Mouse (Mus musculus) forebrain, embryonic 11.5 days (tissue): ENCODE results near the gene Med28. TPM values are rescaled to one million over a fixed set of nuclear protein-coding genes. Genes with fewer than 3 reads are reported as not detected.

ENCODE experiments used
- ATAC-seq: fragments of 200-750 bp; cut with Nextera tagmentation; replicated peaks from 2 replicates; pipeline ENCODE4 v1.8.0; 2017; ENCODE audit warnings: moderate TSS enrichment; ENCODE audit not compliant: low FRiP score
- DNase-seq: peaks from one replicate; pipeline ENCODE4 v3.0.0-alpha.2; 2017; ENCODE audit warnings: low spot score
- H3K27ac ChIP-seq: fragments of 300-500 bp; sonication (generic); 2 replicates; pipeline ENCODE4 v1.5.1; 2014; ENCODE audit warnings: low read depth, low read length
- H3K27me3 ChIP-seq: fragments of 300-500 bp; sonication (generic); 2 replicates; pipeline ENCODE4 v1.6.1; 2014; ENCODE audit warnings: mild to moderate bottlenecking, low read length, mixed read lengths; ENCODE audit not compliant: control insufficient read depth, insufficient read depth
- H3K36me3 ChIP-seq: fragments of 300-500 bp; sonication (generic); 2 replicates; pipeline ENCODE4 v1.6.1; 2014; ENCODE audit warnings: mild to moderate bottlenecking, low read length, moderate library complexity, mixed read lengths; ENCODE audit not compliant: control insufficient read depth, insufficient read depth
- H3K4me1 ChIP-seq: fragments of 300-500 bp; sonication (generic); replicated peaks from 2 replicates; pipeline ENCODE4 v1.6.1; 2014; ENCODE audit warnings: low read length, mixed read lengths; ENCODE audit not compliant: control insufficient read depth, insufficient read depth
- H3K4me2 ChIP-seq: fragments of 300-500 bp; sonication (generic); 2 replicates; pipeline ENCODE4 v1.6.1; 2014; ENCODE audit warnings: low read depth, mild to moderate bottlenecking, low read length, moderate library complexity, mixed read lengths; ENCODE audit not compliant: severe bottlenecking
- H3K4me3 ChIP-seq: fragments of 300-500 bp; sonication (generic); 2 replicates; pipeline ENCODE4 v1.5.1; 2014; ENCODE audit warnings: low read depth, low read length
- H3K9ac ChIP-seq: fragments of 300-500 bp; sonication (generic); 2 replicates; pipeline ENCODE4 v1.6.1; 2014; ENCODE audit warnings: low read length
- H3K9me3 ChIP-seq: fragments of 300-500 bp; sonication (generic); 2 replicates; pipeline ENCODE4 v1.6.1; 2016; ENCODE audit warnings: low read length, mixed read lengths; ENCODE audit not compliant: control insufficient read depth
- WGBS: fragments of 180-500 bp; shearing (Covaris S2); extraction: QIAGEN DNeasy Blood & Tissue Kit; methylation state at CpG from one replicate; pipeline ENCODE4 v1.1.7; 2014; 5-methylcytosine and 5-hydroxymethylcytosine counted together
- polyA plus RNA-seq: library from polyadenylated mRNA; unstranded; fragments of >200 nt; fragmentation: Nextera tagmentation; extraction: Ambion mirVana; gene quantifications from 2 replicates; pipeline ENCODE4 v1.2.1, GENCODE M21; 2014

Gene Med28
- polyA plus RNA-seq, 1 experiment from 2014 or later, result 285 TPM

- Histone ChIP-seq H3K4me1 (no peaks in the 10 kb centered on the region), H3K27ac (no peak overlapping the region), H3K4me3 (no peak overlapping the region), H3K9ac (no peak overlapping the region), H3K36me3 (no peaks in the 10 kb centered on the region), H3K9me3 (no peaks in the 10 kb centered on the region), H3K27me3 (no peaks in the 10 kb centered on the region), H3K4me2 (no peak overlapping the region)
- no peak for ATAC-seq
- 82% methylated on average over 1 of the region's 1 CpGs for WGBS
- DNase-seq, result no peak
Observed at GRCm38 (mm10) chr5:45549586-45549985, 29.6 kb downstream of the Med28 start.

DNA sequence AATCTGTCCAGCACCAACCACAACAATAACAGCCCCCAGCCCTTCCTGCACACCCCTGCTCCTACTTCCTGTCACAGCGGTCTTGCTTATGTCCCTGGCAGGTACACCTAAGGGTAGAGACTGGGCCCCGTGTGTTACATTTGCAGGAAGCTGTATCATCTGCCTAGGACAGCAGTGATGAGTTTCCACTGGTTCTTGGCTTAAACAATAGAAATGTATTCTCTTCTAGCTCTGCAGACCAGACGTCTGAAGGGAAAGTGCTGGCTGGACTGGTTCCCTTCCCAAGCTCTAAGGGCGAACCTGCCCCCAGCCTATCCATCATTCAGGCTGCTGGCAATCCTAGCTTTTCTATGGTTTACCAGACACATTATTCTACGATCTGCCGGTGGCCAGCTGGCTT is 44.0 kb downstream of the Med28 start:
- no peak overlapping the region for H3K27ac ChIP-seq
- no peak for ATAC-seq
- no peaks in the 10 kb centered on the region for H3K4me1 ChIP-seq
- no peak for DNase-seq
- H3K9me3 ChIP-seq, result no peaks in the 10 kb centered on the region
- no peak overlapping the region for H3K9ac ChIP-seq
- H3K4me3 ChIP-seq, result no peak overlapping the region
- no peak overlapping the region for H3K4me2 ChIP-seq
- 71% methylated on average over 6 of the region's 6 CpGs for WGBS
- no peaks in the 10 kb centered on the region for H3K36me3 ChIP-seq
- H3K27me3 ChIP-seq, result no peaks in the 10 kb centered on the region

GRCm38 (mm10) chr5:45565829-45566228 is 45.8 kb downstream of the Med28 start:
- no peaks in the 10 kb centered on the region for H3K27me3 ChIP-seq
- DNase-seq, result no peak
- no peak overlapping the region for H3K27ac ChIP-seq
- 78% methylated on average over 1 of the region's 1 CpGs for WGBS
- no peak overlapping the region for H3K9ac ChIP-seq
- H3K4me2 ChIP-seq, result no peak overlapping the region
- H3K36me3 ChIP-seq, result no peaks in the 10 kb centered on the region
- no peaks in the 10 kb centered on the region for H3K4me1 ChIP-seq
- H3K4me3 ChIP-seq, result no peak overlapping the region
- H3K9me3 ChIP-seq, result no peaks in the 10 kb centered on the region
- ATAC-seq, result no peak

DNA sequence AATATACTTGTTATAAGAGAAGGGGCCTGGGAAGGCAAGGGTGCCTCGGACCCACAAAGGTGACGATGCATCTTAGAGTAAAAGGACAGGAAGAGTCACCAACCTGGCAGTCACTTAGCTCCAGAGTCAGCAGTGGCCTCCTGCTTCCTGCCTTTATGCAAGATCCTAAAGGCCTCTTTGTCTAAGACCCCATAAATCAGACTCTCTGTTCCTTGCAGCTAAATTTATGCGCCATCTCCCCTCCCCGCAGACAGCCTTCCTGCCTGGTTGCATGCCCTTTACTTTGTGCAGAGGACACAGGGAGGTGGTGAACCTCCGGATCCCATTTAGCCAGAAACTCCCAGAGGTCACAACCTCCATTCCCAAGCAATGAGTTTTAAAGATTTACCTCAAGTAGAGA is 52.8 kb downstream of the Med28 start:
- Histone ChIP-seq H3K27ac (no peak overlapping the region), H3K9ac (no peak overlapping the region), H3K4me1 (no peaks in the 10 kb centered on the region), H3K27me3 (no peaks in the 10 kb centered on the region), H3K4me2 (no peak overlapping the region), H3K36me3 (no peaks in the 10 kb centered on the region), H3K4me3 (no peak overlapping the region), H3K9me3 (no peaks in the 10 kb centered on the region)
- 68% methylated on average over 5 of the region's 5 CpGs for WGBS
- ATAC-seq, result no peak
- no peak for DNase-seq

DNA sequence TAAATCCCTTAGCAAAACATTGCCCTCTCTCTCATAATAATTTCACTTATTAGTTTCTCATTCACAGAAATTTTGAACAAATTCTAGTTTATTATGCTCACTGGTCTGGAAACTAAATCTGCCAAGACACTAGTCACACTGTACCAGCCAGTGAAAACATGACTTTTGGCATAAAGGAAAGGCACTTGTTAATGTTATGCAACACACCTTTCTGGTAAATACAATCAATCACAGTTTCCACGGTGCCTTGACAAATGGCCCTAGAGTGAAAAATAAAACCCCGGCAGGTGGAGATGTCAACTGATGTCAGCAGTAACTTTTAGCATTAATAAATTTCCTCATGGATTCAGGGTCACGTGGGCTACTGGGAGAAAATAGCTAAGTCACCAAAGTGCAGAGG is 56.7 kb downstream of the Med28 start:
- no peak overlapping the region for H3K4me3 ChIP-seq
- WGBS, result 89% methylated on average over 3 of the region's 3 CpGs
- no peak overlapping the region for H3K4me2 ChIP-seq
- no peaks in the 10 kb centered on the region for H3K9me3 ChIP-seq
- H3K27me3 ChIP-seq, result no peaks in the 10 kb centered on the region
- H3K9ac ChIP-seq, result no peak overlapping the region
- H3K36me3 ChIP-seq, result no peaks in the 10 kb centered on the region
- no peak for DNase-seq
- H3K27ac ChIP-seq, result no peak overlapping the region
- no peak for ATAC-seq
- no peaks in the 10 kb centered on the region for H3K4me1 ChIP-seq

DNA sequence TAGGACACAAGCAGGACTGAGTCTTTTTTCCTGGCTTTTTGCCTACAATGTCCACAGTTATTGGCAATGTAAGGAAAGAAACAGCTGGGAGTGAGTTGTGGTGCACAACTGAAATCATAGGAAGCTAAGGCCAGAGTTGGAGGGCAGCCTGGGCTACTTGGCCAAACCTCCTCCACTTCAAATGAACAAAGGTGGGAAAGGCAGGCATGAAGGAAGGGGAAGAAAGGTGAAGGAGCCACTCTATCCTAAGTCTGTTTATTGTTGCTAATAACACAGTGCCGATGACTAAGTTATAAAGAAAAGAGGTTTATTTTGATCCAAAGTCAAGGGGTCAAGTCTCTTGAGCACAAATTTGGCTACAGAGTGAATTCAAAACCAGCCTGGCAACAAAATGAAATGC is 57.3 kb downstream of the Med28 start:
- H3K9ac ChIP-seq, result no peak overlapping the region
- 87% methylated on average over 1 of the region's 1 CpGs for WGBS

More for the DNA sequence above, 57.3 kb downstream of the Med28 start:
- Histone ChIP-seq H3K36me3 (no peaks in the 10 kb centered on the region), H3K4me1 (no peaks in the 10 kb centered on the region), H3K4me3 (no peak overlapping the region), H3K9me3 (no peaks in the 10 kb centered on the region), H3K4me2 (no peak overlapping the region), H3K27ac (no peak overlapping the region), H3K27me3 (no peaks in the 10 kb centered on the region)
- no peak for ATAC-seq
- DNase-seq, result no peak

Other genes starting within 250 kb of the Med28 start
- gene Qdpr, start 70.0 kb upstream of the Med28 start, polyA plus RNA-seq, result 97.3 and 102 TPM in 2 replicates
- 0.39 TPM in 1 of 2 replicates, not detected in the other for gene Clrn2, start 66.5 kb upstream of the Med28 start, polyA plus RNA-seq
- 85.0 and 86.3 TPM in 2 replicates for gene Lap3, start 26.9 kb upstream of the Med28 start, polyA plus RNA-seq
- gene Fam184b, start 119.4 kb downstream of the Med28 start, polyA plus RNA-seq, result 2.8 and 3.2 TPM in 2 replicates
- gene Ncapg, start 149.7 kb downstream of the Med28 start, polyA plus RNA-seq, result 86.3 and 101 TPM in 2 replicates